Mouse (Mus musculus) spleen, adult 12 weeks (tissue): Measurements from ENCODE around the gene Rnf141.

Source experiments
- DNase-seq: peaks from one replicate; pipeline ENCODE4 v3.0.0; 2022; ENCODE audit warnings: low spot score

Rnf141 gene

GRCm38 (mm10) chr7:110762605-110763180, 81.6 kb downstream of the Rnf141 start:
- DNase-seq: no peak

DNA sequence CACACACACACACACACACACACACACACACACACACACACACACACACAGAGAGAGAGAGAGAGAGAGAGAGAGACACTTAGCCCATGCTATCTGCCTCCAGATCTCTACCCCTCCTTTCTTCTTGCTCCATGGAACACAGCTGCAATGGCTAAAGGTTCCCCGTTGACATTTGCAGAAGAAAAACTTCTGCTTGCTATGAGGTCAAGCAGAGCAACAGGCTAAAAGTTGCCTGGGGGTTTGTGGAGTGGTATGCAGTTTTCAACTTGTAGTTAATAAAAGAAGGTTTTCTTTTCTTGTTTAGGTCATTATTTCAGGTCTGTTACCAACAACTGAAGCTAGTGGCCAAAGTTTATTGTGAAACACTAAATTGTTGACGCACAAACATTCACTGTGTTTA, 87.8 kb downstream of the Rnf141 start:
- no peak for DNase-seq

DNA sequence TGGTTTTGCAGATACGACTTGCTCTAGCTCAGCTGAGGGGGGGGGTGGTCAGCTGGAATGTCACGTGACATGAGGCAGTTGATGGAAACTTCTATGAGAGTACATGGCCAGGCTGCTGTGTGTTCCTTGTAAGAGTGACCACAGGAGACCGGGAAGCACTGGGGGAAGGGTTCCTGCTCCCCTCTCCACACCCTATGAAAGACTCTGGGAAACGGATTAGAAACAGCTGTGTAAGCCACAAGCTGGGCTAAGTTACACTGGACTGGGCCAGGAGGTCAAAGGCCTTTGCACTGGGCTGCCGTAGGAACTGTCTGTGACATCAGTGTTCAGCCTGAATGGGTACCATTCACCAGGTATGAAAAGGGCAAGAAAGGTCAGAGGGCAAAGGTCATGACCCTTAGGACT, 90.3 kb downstream of the Rnf141 start:
- no peak for DNase-seq

- DNase-seq: no peak
Measured at GRCm38 (mm10) chr7:110753310-110753709, 90.9 kb downstream of the Rnf141 start.

DNA sequence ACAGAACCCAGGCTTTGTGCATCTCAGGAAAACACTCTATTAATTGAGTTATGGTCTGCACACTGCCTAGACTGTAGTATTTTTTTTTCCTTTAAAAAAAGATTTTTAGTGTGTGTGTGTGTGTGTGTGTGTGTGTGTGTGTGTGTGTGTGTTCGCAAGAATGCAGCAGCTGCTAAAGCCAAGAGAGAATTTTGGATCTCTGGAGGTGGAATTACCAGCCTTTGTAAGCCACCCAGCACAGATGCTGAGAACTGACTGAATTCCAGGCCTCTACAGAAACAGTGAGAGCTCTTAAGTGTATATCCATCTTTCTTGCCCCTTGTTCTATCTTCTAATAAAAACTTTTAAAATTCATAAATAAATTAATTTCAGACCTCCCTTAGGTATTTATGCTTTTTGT, 92.6 kb downstream of the Rnf141 start:
- no peak for DNase-seq

DNA sequence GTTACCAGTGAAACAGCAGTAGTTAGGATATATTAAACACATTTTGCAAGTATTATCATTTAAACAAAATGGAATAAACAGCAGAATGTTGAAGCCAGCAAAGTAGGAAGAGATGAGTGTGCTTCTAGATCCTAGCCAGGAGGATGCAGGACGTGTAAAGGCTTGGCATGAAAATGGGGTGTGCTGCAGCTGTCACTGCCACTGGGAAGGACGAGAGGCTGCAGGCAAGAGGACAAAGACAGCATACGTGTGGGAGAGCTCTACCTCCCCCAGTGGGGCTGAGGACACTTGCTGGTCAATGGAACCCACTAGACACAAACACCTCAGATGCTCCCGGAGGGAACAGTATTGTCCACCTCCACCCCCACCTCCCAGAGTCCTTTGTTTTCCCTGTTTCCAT, 93.4 kb downstream of the Rnf141 start:
- no peak for DNase-seq
